Mouse (Mus musculus): ENCODE measurements around the gene Serpine1. TPM values are rescaled to one million over a fixed set of nuclear protein-coding genes. Genes with fewer than 3 reads are reported as not detected.

Gene Serpine1
- polyA plus RNA-seq, 1 experiment from 2014 or later, result 0.35 TPM

DNA sequence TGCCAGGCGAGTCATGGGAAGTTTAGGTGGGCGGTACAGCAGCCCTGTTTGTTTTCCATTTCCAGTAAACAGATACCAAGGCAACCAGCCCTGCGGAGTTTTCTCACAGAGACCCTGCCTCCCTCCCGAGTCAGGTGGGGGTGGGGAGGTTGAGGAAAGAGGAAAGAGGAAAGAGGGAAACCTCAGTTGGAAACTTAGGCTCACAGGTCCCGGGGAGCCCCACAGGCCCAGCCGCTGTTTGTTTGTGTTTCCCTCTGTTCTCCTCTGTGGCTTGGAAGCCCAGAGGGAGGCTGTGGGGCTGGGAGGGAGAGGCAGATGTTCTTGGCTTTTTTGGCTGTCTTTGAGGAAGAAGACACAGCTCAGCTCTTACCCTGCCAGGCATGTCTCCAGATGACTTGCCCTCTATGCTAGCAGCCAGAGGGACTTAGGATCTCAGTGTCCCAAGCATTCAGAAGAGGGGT lies 2.2 kb upstream of the Serpine1 start:
- 27% methylated on average over 6 of the region's 6 CpGs for WGBS
- no peak overlapping the region for H3K9ac ChIP-seq
- H3K4me2 ChIP-seq, result no peak overlapping the region
- H3K36me3 ChIP-seq, result no peaks in the 10 kb centered on the region
- H3K4me3 ChIP-seq (replicated peaks), result no peak overlapping the region
- H3K9me3 ChIP-seq, result no peaks in the 10 kb centered on the region
- no peaks in the 10 kb centered on the region for H3K27me3 ChIP-seq (replicated peaks)
- no peak overlapping the region for H3K27ac ChIP-seq
- no peak for ATAC-seq (ENCODE audit: insufficient read depth, low FRiP score, low read depth)
- peaks cover 31% of the 10 kb centered on the region for H3K4me1 ChIP-seq

DNA sequence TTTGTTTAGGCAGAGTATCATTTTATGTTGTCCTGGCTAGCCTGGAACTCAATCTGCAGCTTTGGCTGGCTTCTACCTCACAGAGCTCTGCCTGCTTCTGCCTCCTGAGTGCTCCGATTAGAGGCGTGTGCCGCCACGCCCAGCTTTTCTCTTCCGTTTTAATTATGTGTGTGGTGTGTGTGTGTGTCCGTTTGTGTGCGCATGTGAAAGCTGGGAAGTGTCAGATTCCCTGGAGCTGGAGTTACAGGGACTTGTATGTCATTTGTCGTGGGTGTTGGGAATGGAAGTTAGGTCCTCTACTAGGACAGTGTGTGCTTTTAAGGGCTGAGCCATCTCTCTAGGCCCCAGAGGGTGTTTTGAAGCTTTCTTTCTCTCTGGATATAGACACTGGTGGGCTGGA lies 1.1 kb upstream of the Serpine1 start:
- H3K9ac ChIP-seq, result no peak overlapping the region
- peaks cover 23% of the 10 kb centered on the region for H3K4me1 ChIP-seq
- no peaks in the 10 kb centered on the region for H3K27me3 ChIP-seq (replicated peaks)
- WGBS, result 91% methylated on average over 8 of the region's 8 CpGs
- peak overlapping the region; percentile 80; the same call in 1 of the 2 replicates for H3K27ac ChIP-seq
- H3K4me3 ChIP-seq (replicated peaks), result no peak overlapping the region
- ATAC-seq (ENCODE audit: insufficient read depth, low FRiP score, low read depth), result no peak
- no peaks in the 10 kb centered on the region for H3K9me3 ChIP-seq
- no peaks in the 10 kb centered on the region for H3K36me3 ChIP-seq
- H3K4me2 ChIP-seq, result no peak overlapping the region

DNA sequence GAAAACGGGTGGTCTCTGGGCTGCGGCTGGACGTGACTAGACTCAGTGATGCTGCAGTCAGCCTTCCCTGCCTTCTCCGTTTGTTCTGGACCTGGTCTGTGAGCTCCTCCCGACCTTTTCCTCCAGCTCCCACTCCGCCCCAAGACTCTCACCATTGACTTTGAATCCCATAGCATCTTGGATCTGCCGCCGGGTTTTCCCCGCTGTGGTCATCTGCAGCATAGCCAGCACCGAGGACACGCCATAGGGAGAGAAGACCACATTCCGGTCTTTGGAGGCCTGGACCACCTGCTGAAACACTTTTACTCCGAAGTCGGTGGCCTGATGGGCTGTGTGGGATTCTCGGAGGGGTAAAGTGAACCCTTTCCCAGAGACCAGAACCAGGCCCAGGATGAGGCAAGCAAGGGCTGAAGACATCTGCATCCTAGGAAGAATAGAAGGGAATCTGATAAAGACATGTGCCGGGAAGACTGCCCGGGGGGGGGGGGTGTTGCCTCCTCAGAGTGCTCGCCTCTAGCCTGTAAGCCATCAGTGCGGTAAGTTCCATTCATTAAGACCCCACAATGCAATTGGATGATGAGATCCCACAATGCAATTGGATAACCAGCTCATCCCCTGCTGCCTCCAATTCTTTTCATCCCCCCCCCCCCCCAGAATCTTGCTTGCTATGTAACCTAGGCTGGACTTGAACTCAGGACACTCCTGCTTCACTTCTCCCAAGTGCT lies 1.0 kb downstream of the Serpine1 start:
- Histone ChIP-seq H3K27me3 (replicated peaks) (no peaks in the 10 kb centered on the region), H3K36me3 (no peaks in the 10 kb centered on the region), H3K4me3 (replicated peaks) (no peak overlapping the region), H3K9ac (no peak overlapping the region), H3K4me2 (no peak overlapping the region), H3K9me3 (no peaks in the 10 kb centered on the region), H3K4me1 (peaks cover 15% of the 10 kb centered on the region), H3K27ac (no peak overlapping the region)
- ATAC-seq (ENCODE audit: insufficient read depth, low FRiP score, low read depth), result no peak
- 84% methylated on average over 19 of the region's 19 CpGs for WGBS

DNA sequence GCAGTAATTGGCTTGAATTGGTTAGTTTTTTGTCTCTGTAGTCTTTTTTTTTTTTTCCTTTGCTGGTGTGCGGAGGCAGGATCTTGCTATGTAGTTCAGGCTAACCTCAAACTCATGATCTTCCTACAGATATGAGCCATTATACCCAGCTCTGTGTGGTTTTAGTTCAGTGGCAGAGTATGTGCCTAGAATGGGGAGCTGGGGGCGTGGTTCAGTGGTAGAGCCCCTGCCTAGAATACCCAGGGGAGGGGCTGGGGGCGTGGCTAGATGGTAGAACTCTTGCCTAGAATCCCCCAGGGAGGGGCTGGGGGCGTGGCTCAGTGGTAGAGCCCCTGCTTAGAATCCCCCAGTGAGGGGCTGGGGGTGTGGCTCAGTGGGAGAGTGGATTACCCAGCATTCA lies 3.4 kb downstream of the Serpine1 start:
- no peak for ATAC-seq (ENCODE audit: insufficient read depth, low FRiP score, low read depth)
- Histone ChIP-seq H3K27ac (no peak overlapping the region), H3K27me3 (replicated peaks) (no peaks in the 10 kb centered on the region), H3K4me1 (peaks cover 11% of the 10 kb centered on the region), H3K4me2 (no peak overlapping the region), H3K36me3 (no peaks in the 10 kb centered on the region), H3K9me3 (no peaks in the 10 kb centered on the region), H3K9ac (no peak overlapping the region), H3K4me3 (replicated peaks) (no peak overlapping the region)
- 77% methylated on average over 4 of the region's 4 CpGs for WGBS

DNA sequence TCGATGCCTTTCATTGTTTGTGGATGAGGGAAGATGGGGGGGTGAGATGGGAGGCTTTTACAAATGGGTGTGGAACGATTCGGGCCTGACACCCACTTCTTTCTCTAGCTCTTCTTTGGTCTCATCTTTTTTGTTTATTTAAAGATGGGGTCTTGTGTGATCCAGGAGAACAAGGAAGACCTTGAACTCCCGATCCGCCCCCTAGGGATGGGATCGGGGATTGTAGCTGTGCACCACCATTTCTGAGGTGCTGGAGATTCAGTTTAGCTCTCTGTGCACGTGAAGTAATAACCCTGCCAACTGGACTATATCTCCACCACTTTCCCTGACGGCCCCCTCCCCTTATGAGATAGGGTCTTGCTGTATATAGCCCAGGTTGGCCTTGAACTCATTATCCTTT lies 6.1 kb downstream of the Serpine1 start:
- Histone ChIP-seq H3K4me3 (replicated peaks) (no peak overlapping the region), H3K9ac (no peak overlapping the region), H3K4me2 (no peak overlapping the region), H3K27ac (no peak overlapping the region), H3K27me3 (replicated peaks) (no peaks in the 10 kb centered on the region), H3K36me3 (no peaks in the 10 kb centered on the region), H3K4me1 (no peaks in the 10 kb centered on the region), H3K9me3 (no peaks in the 10 kb centered on the region)
- WGBS, result 68% methylated on average over 8 of the region's 8 CpGs
- ATAC-seq (ENCODE audit: insufficient read depth, low FRiP score, low read depth), result no peak

DNA sequence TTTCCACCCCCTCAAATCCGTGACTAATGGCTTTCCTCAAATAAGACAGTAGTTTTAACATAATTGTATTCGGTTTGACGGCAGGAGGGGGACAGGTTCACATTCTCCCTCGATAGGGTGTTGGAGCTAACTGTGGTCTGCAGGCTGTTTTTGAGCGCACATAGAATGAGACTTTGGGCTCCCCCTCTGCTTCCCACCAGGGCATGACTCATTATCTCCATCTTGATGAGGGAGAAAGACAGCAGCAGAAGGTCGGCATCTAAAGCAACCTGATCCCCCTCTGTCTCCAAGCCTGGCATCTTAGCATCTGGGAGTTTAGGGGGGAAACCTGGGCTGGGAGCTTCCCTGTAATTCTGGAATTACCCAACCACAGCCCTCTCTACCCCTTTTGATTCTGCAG lies 6.6 kb downstream of the Serpine1 start:
- H3K9ac ChIP-seq, result no peak overlapping the region
- H3K27me3 ChIP-seq (replicated peaks), result no peaks in the 10 kb centered on the region
- H3K4me2 ChIP-seq, result no peak overlapping the region
- no peak overlapping the region for H3K27ac ChIP-seq
- no peaks in the 10 kb centered on the region for H3K36me3 ChIP-seq
- no peak overlapping the region for H3K4me3 ChIP-seq (replicated peaks)
- no peaks in the 10 kb centered on the region for H3K9me3 ChIP-seq
- WGBS, result 68% methylated on average over 6 of the region's 6 CpGs
- H3K4me1 ChIP-seq, result no peaks in the 10 kb centered on the region
- ATAC-seq (ENCODE audit: insufficient read depth, low FRiP score, low read depth), result no peak

DNA sequence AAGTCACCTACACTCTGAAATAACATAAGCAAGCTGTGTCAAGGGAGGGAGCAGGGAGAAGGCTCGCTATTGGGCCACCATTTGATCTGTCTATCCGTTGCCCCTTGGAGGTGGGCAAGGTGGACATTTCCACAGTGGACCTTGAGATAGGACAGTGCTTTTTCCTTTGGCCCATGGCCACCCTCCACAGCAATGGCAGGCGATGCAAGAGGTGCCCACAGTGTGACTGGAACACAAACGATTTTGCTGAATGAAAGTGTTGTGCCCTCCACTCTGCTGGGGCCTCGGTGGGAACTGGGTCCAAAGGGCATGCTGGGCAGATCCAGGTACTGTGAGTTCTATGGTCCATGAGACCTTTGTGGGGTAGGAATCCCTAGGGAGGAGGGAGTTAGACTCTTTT lies 9.5 kb downstream of the Serpine1 start:
- 86% methylated on average over 5 of the region's 5 CpGs for WGBS
- Histone ChIP-seq H3K27me3 (replicated peaks) (no peaks in the 10 kb centered on the region), H3K4me3 (replicated peaks) (no peak overlapping the region), H3K36me3 (no peaks in the 10 kb centered on the region), H3K4me2 (no peak overlapping the region), H3K27ac (no peak overlapping the region), H3K9me3 (no peaks in the 10 kb centered on the region), H3K4me1 (no peaks in the 10 kb centered on the region), H3K9ac (no peak overlapping the region)
- ATAC-seq (ENCODE audit: insufficient read depth, low FRiP score, low read depth), result no peak

DNA sequence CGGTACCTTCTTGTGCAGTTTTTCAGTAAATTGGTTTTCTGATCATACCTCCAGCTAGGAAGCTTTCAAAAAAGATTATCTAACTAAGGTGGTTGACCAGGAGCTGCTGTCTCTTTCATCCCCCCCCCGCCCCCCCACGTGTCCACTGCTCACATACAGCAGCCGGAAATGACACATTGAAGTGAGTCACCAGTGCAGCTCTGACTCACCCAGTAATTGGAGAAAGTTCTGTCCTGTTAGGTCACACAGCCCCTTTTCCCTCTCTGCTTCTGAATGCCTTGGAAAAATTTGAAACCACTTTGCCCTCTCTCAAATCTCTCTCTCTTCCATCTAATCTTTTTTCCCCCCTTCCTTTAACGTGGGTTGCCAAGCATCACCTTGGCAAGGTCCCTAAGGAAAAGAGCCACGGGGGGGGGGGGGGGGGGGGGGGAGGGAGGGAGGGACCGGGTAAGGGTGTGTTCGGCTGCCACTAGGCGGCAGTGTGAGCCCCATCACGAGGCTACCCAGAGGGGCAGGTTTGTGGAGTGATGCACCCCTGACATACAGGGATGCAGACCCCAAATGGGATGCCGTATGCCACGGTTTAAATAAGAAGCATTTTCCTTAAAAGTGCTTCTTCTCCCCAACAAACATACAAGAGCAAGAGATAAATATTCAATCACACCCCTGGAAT lies 10.1 kb downstream of the Serpine1 start:
- Histone ChIP-seq H3K36me3 (no peaks in the 10 kb centered on the region), H3K9ac (no peak overlapping the region), H3K9me3 (no peaks in the 10 kb centered on the region), H3K27ac (no peak overlapping the region), H3K4me1 (no peaks in the 10 kb centered on the region), H3K4me3 (replicated peaks) (no peak overlapping the region), H3K27me3 (replicated peaks) (no peaks in the 10 kb centered on the region), H3K4me2 (no peak overlapping the region)
- no peak for ATAC-seq (ENCODE audit: insufficient read depth, low FRiP score, low read depth)
- WGBS, result 22% methylated on average over 10 of the region's 12 CpGs

DNA sequence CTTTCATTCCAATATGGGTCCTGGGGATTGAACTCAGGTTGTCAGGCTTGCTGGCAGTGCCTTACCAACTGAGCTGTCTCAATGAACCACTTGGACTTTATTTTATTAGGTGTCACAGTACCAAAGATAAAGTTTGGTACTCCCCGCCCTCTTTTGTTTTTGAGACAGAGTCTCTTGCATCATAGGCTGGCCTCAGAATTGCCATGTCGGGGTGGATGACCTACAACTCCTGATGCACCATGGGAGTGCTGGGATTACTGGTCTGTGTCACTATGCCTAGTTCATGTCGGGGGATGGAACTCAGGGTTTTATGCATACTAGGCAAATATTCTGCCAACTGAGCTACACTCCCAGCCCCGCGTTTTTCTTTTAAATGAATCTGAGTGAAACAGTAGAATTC lies 17.2 kb downstream of the Serpine1 start:
- Histone ChIP-seq H3K27me3 (replicated peaks) (0 out of 2 replicates have a peak, but pooled peaks cover 3% of the 10 kb centered on the region), H3K4me1 (no peaks in the 10 kb centered on the region), H3K4me2 (no peak overlapping the region), H3K27ac (no peak overlapping the region), H3K36me3 (no peaks in the 10 kb centered on the region), H3K9ac (no peak overlapping the region), H3K4me3 (replicated peaks) (no peak overlapping the region), H3K9me3 (no peaks in the 10 kb centered on the region)
- no peak for ATAC-seq (ENCODE audit: insufficient read depth, low FRiP score, low read depth)
- WGBS, result 83% methylated on average over 5 of the region's 5 CpGs

DNA sequence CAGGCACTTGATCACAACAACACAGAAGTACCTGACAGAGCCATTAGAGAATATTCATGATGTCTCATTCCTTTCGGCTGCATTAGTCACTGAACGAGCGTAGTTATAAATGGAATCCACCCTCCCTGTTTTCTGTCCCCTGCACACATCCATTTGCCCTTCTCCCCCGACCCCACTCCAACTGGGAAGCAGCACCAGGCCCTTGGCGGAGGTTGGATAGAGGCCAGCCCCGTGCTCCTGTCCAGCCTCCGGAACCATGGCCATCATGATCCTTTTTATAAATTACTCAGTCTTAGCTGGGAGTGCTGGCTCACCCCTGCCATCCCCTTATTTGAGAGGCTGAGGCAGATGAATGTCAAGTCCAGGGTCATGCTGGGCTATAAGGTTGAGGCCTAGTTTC lies 17.8 kb downstream of the Serpine1 start:
- no peak for ATAC-seq (ENCODE audit: insufficient read depth, low FRiP score, low read depth)
- H3K36me3 ChIP-seq, result no peaks in the 10 kb centered on the region
- 85% methylated on average over 7 of the region's 7 CpGs for WGBS
- 0 out of 2 replicates have a peak, but pooled peaks cover 3% of the 10 kb centered on the region for H3K27me3 ChIP-seq (replicated peaks)
- no peak overlapping the region for H3K27ac ChIP-seq
- no peak overlapping the region for H3K9ac ChIP-seq
- no peaks in the 10 kb centered on the region for H3K4me1 ChIP-seq
- H3K4me3 ChIP-seq (replicated peaks), result no peak overlapping the region
- no peaks in the 10 kb centered on the region for H3K9me3 ChIP-seq
- H3K4me2 ChIP-seq, result no peak overlapping the region

DNA sequence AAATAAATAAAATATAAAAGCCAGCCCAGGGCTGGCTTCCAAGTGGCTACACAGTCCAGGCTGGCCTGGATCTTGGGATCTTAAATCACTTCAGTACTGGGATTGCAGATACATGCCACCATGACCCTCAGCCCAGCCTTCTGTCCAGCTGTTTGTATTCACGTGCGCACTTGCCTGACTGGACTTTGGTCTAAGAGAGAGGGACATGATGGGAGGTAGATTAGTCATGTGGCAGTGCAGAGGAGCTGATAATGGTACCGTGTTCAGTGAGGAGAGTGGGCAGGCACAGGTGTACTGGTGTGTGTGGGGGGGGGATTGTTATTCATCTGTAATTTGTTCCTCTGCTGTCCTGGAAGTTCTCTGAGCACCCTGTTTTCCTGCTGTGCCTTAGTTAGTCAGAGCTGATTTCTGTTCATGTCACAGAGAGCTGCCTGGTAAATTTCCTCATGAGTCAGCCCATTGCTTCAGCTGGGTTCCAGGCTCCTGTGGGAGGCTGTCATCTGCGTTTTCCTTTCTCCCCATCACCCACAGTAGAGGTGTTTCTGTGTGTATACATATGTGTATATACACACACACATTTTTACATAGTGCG lies 20.1 kb downstream of the Serpine1 start:
- 77% methylated on average over 5 of the region's 5 CpGs for WGBS

DNA sequence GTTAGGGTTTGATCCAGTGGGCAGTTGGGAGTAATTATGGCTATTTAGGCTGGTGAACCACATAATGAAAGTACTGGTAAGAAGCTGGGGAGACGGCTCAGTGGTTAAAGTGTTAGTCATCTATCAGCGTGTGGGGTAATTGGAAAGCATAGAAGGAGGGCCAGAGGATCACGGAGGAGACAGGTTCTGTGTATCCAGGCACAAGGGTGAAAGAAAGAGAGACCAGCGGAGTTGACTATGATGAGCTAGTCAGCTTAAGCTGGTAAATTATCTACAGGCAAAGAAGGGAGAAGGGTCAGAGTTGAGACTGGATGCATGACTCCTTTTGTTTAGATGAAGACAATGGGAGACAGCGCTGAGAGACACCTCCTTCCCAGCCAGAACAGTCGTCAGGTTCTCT lies 20.9 kb downstream of the Serpine1 start:
- Histone ChIP-seq H3K9me3 (no peaks in the 10 kb centered on the region), H3K36me3 (no peaks in the 10 kb centered on the region), H3K27ac (no peak overlapping the region), H3K9ac (no peak overlapping the region), H3K4me3 (replicated peaks) (no peak overlapping the region), H3K4me1 (peaks cover 2% of the 10 kb centered on the region; the same call in 1 of the 2 replicates), H3K27me3 (replicated peaks) (0 out of 2 replicates have a peak, but pooled peaks cover 3% of the 10 kb centered on the region), H3K4me2 (no peak overlapping the region)
- no peak for ATAC-seq (ENCODE audit: insufficient read depth, low FRiP score, low read depth)
- WGBS, result 48% methylated on average over 6 of the region's 6 CpGs

More for the DNA sequence above, 20.1 kb downstream of the Serpine1 start:
- H3K27ac ChIP-seq, result no peak overlapping the region
- H3K4me1 ChIP-seq, result no peaks in the 10 kb centered on the region
- H3K27me3 ChIP-seq (replicated peaks), result 0 out of 2 replicates have a peak, but pooled peaks cover 3% of the 10 kb centered on the region
- H3K36me3 ChIP-seq, result no peaks in the 10 kb centered on the region
- no peak overlapping the region for H3K4me2 ChIP-seq
- H3K4me3 ChIP-seq (replicated peaks), result no peak overlapping the region
- H3K9ac ChIP-seq, result no peak overlapping the region
- H3K9me3 ChIP-seq, result no peaks in the 10 kb centered on the region
- 0 out of 2 replicates have a peak, but pooled peaks have one; percentile 27 for ATAC-seq (ENCODE audit: insufficient read depth, low FRiP score, low read depth)
